Mouse (Mus musculus): Measurements from ENCODE around the gene Eef2. TPM values are rescaled to one million over a fixed set of nuclear protein-coding genes. Genes with fewer than 3 reads are reported as not detected.
"Not testable (repeated sequence)": the region's sequence is repeated elsewhere in the genome, so short reads cannot be mapped to it uniquely, and the experiment has no call there.

The Eef2 gene
- polyA plus RNA-seq, 3 experiments from 2014 or later = 925 to 1,158 (median 972) TPM

DNA sequence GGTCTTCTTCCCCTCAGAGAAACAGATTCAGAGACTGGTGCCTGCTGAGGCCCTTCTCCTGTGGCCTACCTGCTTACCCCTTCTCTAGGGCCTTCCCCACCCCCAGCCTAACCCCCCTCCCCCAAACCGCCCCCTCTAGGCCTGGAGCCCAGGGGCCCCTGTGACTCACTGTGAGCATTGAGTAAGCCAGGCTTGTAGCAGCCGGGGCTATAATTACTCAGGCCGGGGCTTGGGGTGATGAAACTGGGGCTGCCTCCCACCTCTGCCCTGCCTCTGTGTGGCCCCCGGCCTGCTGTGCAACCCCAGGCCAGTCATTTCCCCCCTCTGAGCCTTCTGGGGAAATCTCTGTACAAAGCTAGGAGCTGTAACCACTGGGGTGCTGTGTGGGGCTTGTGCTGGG lies 30.1 kb upstream of the Eef2 start:
- no peak for ATAC-seq

DNA sequence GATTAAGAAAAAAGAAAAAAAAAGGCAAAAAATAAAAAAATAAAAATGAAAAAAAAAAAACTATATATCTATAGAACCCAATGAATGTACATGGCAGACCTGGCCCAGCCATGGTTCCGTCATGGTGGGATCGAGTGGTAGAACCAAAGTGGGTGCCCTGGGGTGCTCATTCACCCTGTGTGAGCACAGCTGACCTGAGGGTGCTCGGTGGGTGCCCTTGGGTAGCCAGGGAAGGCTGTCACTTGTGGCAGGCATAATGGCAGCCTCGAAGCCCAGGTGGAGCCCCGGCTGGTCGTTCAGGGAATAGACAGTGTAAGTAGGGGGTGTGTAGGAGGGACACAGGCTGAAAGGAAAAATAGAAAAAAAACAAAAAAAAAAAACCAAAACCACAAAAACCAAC lies 25.2 kb upstream of the Eef2 start:
- no peak for ATAC-seq

DNA sequence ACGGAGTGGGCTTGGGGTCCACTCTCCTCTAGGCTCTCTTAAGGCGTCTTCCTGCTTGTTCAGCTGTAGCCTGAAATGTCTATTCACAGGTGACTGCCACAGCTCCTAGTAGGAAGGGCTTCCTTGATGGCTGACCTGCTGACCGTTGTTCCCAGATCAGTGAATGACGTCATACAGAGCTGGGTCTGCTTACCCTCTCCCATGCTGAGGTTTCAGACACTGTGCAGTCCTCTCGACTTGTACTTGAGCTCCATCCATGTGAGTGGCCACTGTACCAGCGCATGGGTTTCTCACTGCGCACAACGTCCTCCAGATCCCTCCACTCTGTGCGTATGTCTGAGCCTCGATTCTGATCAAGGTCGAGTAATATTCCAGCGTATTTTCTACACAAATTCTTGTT lies 23.8 kb upstream of the Eef2 start:
- ATAC-seq = no peak

DNA sequence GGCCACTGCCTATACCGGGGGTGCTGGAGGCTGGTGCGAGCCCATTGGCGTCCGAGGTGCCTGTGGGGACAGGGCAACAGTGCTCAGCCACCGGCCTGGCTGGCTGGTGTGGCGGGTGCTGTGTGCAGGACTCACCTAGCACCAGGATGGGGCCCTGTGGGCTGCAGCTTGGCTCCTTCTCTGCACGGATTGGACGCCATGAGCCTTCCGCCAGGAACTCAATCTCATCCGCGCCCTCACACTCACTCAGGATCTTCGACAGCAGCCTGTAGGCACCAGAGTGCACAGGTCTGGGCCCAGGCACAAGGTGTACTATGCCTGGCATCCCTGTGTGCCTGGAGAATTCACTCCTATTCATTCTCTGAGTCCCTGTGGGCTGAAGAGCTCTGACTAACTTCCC lies 22.1 kb upstream of the Eef2 start:
- no peak for ATAC-seq

DNA sequence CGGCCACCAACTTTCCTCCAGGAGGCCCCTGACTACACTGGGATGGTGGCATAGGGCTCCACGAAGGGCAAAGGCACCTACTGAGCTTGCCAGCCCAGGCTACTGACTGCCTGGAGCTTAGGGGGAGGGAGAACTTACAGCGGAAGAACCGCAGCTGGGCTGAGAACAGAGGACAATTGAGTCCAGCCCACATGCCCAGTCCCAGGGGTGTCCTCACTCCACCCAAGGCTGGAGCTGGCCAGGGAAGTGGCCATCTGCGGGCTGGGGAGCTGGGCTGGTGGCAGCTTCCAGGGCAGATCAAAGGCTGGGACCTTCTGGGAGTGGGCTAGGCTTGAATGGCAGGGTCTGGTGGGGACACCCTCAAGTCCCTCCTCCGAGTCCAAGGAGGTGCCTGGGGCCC lies 21.7 kb upstream of the Eef2 start:
- no peak for ATAC-seq

DNA sequence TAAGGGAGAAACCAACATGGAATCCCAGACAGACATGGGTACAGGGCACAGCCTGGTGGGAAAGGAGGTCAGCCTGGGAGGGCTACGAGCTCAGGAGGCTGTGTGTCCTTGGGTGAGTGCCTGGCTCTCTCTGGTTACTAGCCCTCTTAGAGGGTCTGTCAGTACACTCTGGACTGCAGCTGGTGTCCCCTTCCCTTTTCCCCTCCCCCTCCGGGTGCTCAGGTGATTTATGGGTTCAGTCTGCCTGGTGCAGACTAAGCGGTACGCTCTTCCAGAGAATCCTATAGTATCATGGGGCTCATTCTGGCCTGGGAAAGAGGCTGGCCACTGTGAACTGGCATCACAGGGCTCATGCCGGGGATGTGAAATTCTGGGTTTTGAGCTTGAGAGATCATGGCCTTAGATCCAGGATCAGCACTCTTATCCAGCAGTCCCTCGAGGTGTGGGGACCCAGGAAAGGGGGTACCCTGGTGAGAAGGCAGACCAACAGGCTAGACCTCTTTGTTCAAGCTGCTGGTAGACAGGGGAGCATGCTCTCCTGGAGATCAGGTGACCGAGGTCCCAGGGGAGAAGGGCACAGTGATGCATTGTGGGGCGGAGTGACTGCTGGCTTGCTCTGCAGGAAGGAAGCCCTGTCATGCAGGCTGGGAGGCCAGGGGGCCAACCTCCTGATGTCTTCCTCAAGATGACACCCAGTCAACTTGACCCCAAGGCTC lies 14.7 kb upstream of the Eef2 start:
- no peak for ATAC-seq

DNA sequence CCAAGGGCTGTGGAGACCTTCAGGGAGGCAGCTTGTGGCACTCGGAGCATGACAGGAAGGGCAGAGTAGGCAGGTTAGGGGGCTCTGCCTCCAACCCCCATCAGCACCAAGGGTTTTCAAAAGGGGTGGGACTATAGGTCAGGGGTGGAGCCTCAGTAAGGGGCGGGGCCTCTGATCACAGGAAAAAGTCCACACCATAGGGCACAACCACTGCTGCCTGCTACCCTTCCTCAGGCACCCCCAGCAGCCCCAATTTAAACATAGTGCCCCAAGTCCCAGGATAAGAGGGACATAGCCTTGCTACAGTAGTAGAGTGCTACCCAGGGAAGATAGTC lies 14.1 kb upstream of the Eef2 start:
- no peak for ATAC-seq

DNA sequence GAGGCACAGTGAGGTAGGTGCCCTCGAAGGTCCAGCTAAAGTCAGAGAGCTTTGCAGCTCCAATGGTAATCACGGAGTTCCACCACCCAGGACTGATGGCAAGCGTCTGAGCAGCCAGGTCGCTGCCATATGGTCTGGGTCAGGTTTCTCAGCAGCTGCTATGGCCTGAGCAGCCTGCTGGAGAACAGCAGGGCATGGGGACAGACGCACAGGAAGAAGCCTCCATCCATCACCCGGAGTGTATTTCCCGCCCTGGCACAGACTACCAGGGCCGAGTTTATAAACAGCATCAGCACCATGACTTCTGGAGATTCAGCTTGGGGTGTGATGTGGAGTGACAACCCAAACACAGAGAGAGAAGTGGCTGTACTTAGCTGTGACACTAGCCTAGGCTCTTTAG lies 11.3 kb upstream of the Eef2 start:
- no peak for ATAC-seq

DNA sequence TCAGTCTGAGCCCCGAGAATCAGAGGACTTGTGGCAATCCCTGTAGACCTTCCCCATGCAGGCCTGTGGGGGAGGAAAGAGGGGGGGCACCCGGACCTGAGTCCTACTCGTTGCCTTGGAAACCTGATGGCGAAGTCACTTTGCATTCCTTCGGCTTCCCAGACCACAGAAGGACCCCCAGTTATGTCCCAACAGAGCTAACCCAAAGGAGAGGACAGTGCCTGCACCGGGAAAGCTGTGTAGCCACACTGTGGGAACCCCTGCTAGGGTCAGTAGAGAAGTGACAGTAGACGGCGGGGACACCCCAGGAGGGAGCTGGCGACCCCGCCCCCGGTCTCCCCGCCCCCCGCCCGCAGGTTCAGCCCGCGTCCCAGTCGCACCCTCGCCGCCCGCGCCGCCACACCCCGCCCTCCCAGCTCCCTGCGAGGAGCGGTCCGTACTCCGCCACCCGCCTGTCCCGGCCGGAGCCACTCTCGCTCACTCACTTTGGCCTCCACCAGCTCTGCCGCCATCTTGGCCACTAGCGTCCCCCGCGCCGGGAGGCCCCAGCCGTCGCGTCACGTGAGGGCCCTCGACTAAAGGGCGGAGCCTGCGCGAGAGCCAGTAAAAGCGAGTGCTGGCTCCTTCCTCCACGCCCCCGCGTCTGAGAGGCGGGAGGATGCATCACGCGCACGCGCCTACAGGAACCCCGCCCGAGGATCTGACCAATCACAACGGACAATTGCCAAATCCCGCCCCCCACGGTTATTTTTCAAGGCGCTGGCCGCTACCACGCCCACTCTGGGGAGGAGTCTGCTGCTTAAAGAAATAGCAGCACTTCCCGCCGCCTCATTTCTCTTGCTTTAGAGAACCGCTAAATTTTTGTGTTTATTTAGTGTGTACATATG lies 9.0 kb upstream of the Eef2 start, which contains the start of gene Pias4:
Pias4 (minus strand) TSS at position 724 of the 887 bp plus-strand sequence.
- peak; percentile 77 for ATAC-seq

DNA sequence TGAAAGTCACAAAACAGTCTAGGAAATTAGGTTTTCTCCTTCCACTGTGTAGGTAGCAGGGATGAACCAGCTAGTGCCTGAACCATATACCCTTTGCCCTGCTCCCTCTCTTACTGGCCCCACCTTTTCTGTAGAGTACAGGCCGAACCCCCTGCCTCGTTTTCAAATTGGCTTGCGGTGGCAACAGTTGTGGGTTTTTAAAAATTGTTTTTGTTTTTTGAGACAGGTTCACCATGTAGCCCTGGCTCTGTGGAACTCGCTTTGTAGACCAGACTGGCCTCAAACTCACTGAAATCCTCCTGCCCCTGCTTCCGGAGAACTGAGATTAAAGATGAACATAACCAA lies 8.4 kb upstream of the Eef2 start:
- ATAC-seq = peak; percentile 16

DNA sequence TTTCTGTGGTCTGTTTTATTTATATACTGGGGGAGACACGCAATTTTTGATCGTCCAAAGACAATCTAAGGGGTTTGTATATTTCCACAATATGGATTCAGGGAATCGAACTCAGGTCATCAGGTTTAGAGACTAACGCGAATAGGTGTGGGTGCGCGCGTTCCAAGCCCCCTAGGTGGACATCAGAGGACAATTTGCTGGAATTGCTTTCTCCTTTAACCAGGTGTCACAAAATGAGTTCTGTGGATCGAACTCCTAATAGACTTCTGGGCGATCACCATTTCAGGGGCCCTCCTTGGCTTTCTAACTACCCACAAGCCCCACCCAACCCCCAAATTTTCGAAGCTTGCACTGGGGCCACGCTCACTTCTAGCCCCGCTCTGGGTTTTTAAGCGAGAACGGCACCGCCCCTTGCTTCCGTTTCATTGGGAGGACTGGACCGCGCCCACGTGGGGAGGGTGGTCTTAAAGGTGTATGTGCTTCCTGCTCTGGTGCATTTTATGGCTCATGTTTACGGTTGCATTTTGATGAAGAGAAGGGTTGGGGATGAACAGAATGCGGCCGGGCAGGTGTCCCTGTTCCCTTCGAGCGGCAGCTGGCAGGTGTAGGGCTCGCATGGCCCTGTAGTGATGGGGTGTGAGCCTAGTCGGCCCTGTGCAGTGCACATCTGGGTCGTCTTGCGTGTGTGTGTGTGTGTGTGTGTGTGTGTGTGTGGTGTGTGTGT lies 7.7 kb upstream of the Eef2 start:
- peak; percentile 45 for ATAC-seq

DNA sequence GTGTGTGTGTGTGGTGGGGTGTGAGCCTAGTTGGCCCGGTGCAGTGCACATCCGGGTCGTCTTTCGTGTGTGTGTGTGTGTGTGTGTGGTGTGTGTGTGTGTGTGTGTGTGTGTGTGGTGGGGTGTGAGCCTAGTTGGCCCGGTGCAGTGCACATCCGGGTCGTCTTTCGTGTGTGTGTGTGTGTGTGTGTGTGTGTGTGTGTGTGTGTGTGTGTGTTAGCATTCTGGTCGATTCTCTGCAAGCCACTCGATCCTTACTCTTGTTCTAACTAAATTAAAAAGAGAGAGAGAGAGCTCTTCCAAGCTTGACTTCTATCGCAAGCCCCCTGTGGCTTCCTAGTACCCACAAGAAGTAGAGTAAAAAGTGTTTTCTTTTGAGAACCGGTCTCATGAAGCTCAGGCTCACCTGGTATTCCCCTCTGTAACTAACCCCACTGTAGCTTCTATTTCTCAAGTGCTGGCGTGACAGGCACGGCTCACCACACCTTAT lies 7.0 kb upstream of the Eef2 start:
- ATAC-seq = peak; percentile 44

DNA sequence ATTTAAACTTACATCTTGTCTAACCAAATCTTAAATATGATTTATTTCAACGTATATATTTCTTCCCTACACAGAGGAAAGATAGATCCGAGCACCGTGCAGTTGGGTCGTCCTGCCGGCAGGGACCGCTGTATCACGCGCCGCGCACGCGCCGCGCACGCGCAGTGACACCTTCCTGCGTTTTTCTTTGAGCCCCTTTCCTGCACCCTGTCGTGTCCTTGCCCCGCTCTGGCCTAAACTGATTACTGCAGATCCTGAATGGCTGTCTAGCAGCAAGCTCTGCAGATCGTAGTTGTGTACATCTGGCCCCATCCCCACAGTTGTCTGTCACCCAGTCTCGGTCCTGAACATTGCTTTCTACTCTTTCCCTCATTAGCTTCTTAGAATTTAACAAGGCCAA lies 3.3 kb upstream of the Eef2 start:
- peak; percentile 36 for ATAC-seq

DNA sequence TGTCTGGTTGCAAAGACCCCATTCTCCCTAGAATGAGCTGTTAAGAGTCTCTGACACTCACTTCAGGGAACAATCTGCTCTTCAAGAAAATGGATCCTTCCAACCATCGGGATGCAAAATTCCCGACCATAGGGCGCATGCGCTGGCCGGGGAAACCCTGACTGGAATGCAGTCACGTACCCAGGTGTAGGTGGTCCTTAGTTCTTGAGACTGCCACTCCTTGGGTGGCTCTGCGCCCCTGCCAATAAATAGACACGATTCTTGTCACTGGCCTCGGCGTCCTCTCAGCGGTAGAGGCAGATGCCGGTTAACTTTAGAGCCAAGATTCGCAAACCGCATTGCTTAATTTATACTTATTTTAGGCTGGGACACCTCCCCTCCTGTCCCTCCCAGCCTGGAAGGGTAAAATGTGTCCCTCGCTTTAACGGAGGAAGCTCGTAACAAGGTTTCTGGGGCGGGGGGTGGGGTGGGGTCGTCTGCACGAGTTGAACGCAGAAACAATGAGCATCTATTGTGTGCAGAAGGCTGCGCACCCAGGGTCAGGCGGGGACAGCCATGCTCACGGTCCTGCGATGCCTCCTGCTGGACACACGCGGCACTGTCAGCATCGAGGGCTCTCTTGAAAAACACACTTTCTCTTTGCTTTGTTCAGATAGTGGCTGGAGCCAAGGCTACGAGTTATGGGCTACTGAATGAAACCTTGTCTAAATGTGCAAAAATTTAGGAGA lies 1.6 kb upstream of the Eef2 start:
- ATAC-seq = peak; percentile 51

DNA sequence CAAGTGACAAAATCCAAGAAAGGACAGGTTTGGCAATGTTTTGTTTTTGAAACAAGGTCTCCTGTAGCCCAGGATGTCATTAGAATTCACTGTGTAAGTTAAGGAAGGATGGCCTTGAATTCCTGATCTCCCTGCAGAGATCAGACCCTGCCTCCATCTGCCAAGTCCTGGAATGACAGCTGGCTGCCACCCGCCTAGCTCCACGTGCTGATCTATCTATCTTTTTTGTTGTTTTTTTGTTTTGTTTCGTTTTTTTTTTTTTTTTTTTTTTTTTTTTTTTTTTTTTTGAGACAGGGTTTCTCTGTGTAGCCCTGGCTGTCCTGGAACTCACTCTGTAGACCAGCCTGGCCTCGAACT lies 1.1 kb upstream of the Eef2 start:
- ATAC-seq = not testable (repeated sequence)

DNA sequence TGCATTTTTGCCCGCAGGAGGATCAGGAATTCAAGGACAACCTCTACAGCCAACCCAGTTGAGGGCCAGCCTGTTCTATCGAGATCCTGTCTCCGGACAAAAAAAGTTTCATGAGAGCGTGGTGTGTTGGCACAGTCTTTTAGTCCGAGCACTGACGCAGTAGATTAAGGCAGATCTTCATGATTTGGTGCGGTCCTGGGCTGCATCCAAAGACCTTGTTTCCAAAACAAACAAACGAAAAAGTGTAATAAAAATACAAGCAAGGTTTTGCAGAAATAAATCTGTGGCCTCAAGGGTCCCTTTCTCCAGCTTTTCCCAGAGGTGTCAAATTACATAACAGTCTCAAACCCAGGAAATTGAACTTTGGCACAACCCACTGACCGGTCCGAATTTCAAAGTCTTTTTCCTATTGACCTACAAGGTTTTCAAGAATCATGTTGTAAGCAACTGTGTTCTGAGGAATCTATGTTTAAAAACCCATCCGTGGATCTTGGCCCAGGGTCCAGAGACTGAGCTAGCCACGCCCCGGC lies 430 bp upstream of the Eef2 start:
- no peak for ATAC-seq

DNA sequence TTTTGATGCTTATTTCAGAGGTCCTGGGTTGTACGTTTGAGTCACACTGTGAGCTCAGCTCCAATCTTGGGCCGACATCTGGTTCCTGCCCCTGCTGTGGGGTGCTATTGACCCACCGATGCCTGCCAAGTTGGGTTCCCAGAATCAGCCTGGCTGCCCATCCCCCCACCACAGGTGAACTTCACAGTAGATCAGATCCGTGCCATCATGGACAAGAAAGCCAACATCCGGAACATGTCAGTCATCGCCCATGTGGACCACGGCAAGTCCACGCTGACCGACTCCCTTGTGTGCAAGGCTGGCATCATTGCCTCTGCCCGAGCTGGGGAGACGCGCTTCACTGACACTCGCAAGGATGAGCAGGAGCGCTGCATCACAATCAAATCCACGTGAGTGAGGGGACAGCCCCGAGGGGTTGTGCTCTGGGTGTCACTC lies 1.1 kb downstream of the Eef2 start:
- ATAC-seq = no peak

DNA sequence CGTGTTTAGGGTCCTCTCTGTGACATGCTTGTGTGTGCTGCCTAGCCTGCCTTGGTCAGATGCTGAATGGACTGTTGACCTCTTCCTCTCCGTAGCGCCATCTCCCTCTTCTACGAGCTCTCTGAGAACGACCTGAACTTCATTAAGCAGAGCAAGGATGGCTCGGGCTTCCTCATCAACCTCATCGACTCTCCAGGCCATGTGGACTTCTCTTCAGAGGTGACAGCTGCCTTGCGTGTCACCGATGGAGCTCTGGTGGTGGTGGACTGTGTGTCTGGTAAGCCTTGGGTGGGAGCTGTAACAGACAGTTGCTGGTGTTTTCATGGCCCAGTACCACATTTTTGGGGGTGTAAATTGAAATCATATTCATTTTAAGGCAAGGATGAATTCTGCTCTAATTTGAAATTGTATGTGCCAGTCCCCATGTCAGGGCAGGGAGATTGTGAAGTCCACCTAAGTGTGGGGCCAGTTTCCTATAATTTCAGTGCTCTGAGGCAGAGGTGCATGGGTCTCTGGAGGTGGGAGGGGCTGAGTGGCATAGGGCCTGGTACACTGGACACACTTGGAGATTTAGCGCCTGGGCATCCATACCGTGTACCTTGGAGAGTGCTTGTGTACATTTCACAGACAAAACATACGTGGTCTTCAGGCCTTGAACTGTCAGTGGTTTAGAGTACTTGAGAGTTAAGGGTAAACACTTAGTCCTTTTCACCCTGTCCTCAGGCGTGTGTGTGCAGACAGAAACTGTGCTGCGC lies 1.7 kb downstream of the Eef2 start:
- no peak for ATAC-seq

DNA sequence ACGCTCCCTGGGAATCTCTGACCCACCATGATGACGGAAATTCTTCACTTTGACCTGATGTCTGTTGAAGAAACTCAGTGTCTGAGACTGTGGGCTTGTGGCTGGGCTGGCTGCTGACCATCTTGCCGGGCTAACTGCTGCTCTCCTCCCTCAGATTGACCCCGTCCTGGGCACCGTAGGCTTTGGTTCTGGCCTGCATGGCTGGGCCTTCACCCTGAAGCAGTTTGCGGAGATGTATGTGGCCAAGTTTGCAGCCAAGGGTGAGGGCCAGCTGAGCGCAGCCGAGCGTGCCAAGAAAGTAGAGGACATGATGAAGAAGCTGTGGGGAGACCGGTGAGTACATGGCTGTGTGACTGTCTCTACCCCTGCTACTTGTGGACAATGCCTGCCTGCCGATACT lies 2.5 kb downstream of the Eef2 start:
- no peak for ATAC-seq

DNA sequence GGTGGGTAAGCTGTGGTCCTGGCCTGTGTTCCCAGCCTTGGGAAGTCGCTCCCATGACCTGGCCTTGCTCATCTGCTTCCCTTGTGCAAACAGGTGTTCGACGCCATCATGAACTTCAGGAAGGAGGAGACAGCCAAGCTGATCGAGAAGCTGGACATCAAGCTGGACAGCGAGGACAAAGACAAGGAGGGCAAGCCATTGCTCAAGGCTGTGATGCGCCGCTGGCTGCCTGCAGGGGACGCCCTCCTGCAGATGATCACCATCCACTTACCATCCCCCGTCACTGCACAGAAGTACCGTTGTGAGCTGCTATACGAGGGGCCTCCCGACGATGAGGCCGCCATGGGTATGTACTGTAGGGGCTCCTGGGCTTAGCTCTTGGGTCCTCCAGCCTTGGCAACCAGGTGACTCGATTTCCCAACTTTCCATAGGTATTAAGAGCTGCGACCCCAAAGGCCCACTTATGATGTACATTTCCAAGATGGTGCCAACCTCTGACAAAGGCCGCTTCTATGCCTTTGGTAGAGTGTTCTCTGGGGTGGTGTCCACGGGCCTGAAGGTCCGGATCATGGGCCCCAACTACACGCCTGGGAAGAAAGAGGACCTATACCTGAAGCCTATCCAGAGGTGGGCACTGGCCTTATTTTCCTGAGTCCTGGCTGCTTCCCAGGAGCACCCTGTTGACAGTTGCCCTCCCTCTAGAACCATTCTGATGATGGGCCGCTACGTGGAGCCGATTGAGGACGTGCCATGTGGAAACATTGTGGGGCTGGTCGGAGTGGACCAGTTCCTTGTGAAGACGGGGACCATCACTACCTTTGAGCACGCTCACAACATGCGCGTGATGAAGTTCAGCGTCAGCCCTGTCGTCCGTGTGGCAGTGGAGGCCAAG lies 3.3 kb downstream of the Eef2 start:
- no peak for ATAC-seq

DNA sequence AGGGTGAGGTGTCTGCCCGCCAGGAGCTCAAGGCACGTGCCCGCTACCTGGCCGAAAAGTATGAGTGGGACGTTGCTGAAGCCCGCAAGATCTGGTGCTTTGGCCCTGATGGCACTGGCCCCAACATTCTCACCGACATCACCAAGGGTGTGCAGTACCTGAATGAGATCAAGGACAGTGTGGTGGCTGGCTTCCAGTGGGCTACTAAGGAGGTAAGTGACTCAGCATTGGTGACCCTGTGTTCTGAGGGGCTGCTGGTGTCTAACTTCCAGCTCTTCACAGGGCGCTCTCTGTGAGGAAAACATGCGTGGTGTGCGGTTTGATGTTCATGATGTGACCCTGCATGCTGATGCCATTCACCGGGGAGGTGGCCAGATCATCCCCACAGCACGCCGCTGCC lies 4.5 kb downstream of the Eef2 start:
- ATAC-seq = no peak

Measured in inflammation-experienced regulatory T-cells, adult 6 months (primary cell).